Comparison of ENCODE assay signal across 9 mouse cellular contexts in the genomic region with DNA sequence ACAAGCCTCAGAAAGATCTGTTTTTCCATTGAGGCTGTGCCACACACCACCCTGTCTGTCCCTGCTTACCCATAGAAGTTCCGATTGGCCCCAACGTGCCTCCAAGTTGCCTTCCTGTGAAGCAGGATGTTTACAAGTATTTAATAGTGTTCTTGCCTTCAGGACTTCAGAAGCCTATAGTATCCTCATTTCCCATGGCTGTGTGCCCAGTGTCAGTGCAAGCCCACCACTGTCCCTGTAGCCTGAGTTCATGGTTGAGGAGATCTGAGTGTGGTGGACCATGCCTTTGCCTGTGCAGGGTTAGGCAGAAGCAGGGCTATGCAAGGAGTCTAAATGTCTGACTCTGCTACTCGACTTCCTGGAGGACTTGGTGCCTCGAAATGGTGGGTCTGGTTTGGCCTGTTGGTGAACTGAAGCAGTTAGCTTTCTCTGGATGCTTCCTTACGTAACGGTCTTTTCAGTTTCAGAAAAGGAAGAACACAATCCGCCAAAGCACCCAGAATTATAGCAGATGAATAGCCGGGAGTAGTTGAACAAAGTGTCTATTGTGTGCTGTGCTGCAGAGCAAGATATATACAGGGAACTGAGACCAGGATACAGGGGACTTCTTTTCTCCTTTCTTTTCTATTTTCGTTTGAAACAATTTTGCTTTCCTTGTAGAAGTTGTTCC.
DNase-seq lines count a peak whose midpoint lies in the region; ATAC-seq and TF ChIP-seq lines count a peak whose summit lies in the region.
"Had no signal": no experiment of that assay in that cellular context is flagged by ENCODE, and none has a peak within 500 bp of the region (broad histone marks: within the 10 kb centered on the region; RNA-seq: fewer than 3 reads in every experiment).

No protein-coding gene starts in this region.

- H3K9ac ChIP-seq in midbrain, embryonic 11.5 days (ENCODE audit: low read length): no peak overlapping the region
- H3K9ac ChIP-seq in midbrain, postnatal 0 days (replicated peaks; ENCODE audit: low read length, poor library complexity, severe bottlenecking): no peak overlapping the region
- H3K9ac ChIP-seq in stomach, embryonic 16.5 days (ENCODE audit: low read length): no peak overlapping the region

- DNase-seq in embryo, embryonic 10.5 days (ENCODE audit: low spot score): peak; percentile 23
- no peak for DNase-seq in embryo, embryonic 9.5 days (ENCODE audit: extremely low spot score)
- DNase-seq in midbrain, embryonic 11.5 days (ENCODE audit: low spot score, missing footprints): no peak
- no peak for DNase-seq in midbrain, postnatal 0 days (ENCODE audit: low spot score)
- DNase-seq in kidney, postnatal 10 days: peak; percentile 48
- no peak for DNase-seq in B cell, adult 2 months

- WGBS in midbrain, embryonic 11.5 days: 64% methylated on average over 9 of the region's 9 CpGs
- WGBS in midbrain, postnatal 0 days: 44% methylated on average over 9 of the region's 9 CpGs
- WGBS in stomach, embryonic 16.5 days: 62% methylated on average over 9 of the region's 9 CpGs

- no peak for TF ChIP-seq CTCF in midbrain, postnatal 0 days (IDR thresholded peaks at IDR 0.05)

- peak overlapping the region; percentile 30 for H3K27ac ChIP-seq in midbrain, embryonic 11.5 days (ENCODE audit: low read depth, low read length)
- no peak overlapping the region for H3K27ac ChIP-seq in midbrain, postnatal 0 days (ENCODE audit: low read depth, low read length)
- peak overlapping the region; percentile 4 for H3K27ac ChIP-seq in stomach, embryonic 16.5 days (ENCODE audit: low read length)
- H3K27ac ChIP-seq: kidney, postnatal 0 days had no signal

- no peaks in the 10 kb centered on the region for H3K36me3 ChIP-seq in midbrain, embryonic 11.5 days (ENCODE audit: control insufficient read depth, insufficient read depth, low read length)
- H3K36me3 ChIP-seq in midbrain, postnatal 0 days (ENCODE audit: insufficient read depth, low read length): no peaks in the 10 kb centered on the region
- no peaks in the 10 kb centered on the region for H3K36me3 ChIP-seq in stomach, embryonic 16.5 days (ENCODE audit: control insufficient read depth, insufficient read depth, low read length)

- no peak for ATAC-seq in midbrain, embryonic 11.5 days (ENCODE audit: low FRiP score)
- ATAC-seq in midbrain, postnatal 0 days (ENCODE audit: low FRiP score): no peak
- ATAC-seq in stomach, embryonic 16.5 days (ENCODE audit: insufficient read depth, low FRiP score): no peak
- ATAC-seq in megakaryocyte progenitor cell, adult 5-6 weeks (replicated peaks; ENCODE audit: poor library complexity): no peak

- H3K4me2 ChIP-seq in midbrain, embryonic 11.5 days: no peak overlapping the region
- no peak overlapping the region for H3K4me2 ChIP-seq in midbrain, postnatal 0 days (ENCODE audit: low read depth, low read length, poor library complexity, severe bottlenecking)
- H3K4me2 ChIP-seq in stomach, embryonic 16.5 days (ENCODE audit: low read depth, low read length): no peak overlapping the region

- H3K27me3 ChIP-seq in midbrain, embryonic 11.5 days (ENCODE audit: control insufficient read depth, insufficient read depth, low read length): no peaks in the 10 kb centered on the region
- H3K27me3 ChIP-seq in midbrain, postnatal 0 days (ENCODE audit: insufficient read depth, low read length): 0 out of 2 replicates have a peak, but pooled peaks cover 3% of the 10 kb centered on the region
- no peaks in the 10 kb centered on the region for H3K27me3 ChIP-seq in stomach, embryonic 16.5 days (ENCODE audit: control insufficient read depth, insufficient read depth, low read length)

- H3K4me1 ChIP-seq in midbrain, embryonic 11.5 days (ENCODE audit: control insufficient read depth, insufficient read depth, low read length): peaks cover 3% of the 10 kb centered on the region; the same call in 1 of the 2 replicates
- peaks cover 2% of the 10 kb centered on the region; the same call in 1 of the 2 replicates for H3K4me1 ChIP-seq in midbrain, postnatal 0 days (ENCODE audit: insufficient read depth, low read length)
- H3K4me1 ChIP-seq in stomach, embryonic 16.5 days (ENCODE audit: control insufficient read depth, insufficient read depth, low read length): peaks cover 23% of the 10 kb centered on the region

- H3K4me3 ChIP-seq in midbrain, embryonic 11.5 days (ENCODE audit: low read depth, low read length): no peak overlapping the region
- no peak overlapping the region for H3K4me3 ChIP-seq in midbrain, postnatal 0 days (ENCODE audit: low read depth, low read length)
- no peak overlapping the region for H3K4me3 ChIP-seq in stomach, embryonic 16.5 days (replicated peaks; ENCODE audit: low read length)

- no peaks in the 10 kb centered on the region for H3K9me3 ChIP-seq in midbrain, embryonic 11.5 days (ENCODE audit: control insufficient read depth, low read length)
- H3K9me3 ChIP-seq in midbrain, postnatal 0 days (ENCODE audit: low read length): no peaks in the 10 kb centered on the region
- H3K9me3 ChIP-seq in stomach, embryonic 16.5 days (replicated peaks; ENCODE audit: control insufficient read depth, low read length): no peaks in the 10 kb centered on the region

Comparison
In these comparisons a context has a peak if more than half of its experiments do, and no peak if none do; other contexts are left out.
1. DNase-seq: peak in embryo, embryonic 10.5 days (single experiment) and kidney, postnatal 10 days (single experiment); none in embryo, embryonic 9.5 days (single experiment), midbrain, embryonic 11.5 days (single experiment), midbrain, postnatal 0 days (single experiment) and B cell, adult 2 months (0 of 2).